Mouse (Mus musculus) liver, embryonic 14.5 days (tissue): ENCODE measurements around the gene Epb41l1. TPM values are rescaled to one million over a fixed set of nuclear protein-coding genes. Genes with fewer than 3 reads are reported as not detected.

Experiments used
- ATAC-seq: fragments of 200-750 bp; cut with Nextera tagmentation; 2 replicates; pipeline ENCODE4 v1.8.0; 2017; ENCODE audit warnings: moderate number of reproducible peaks, mild to moderate bottlenecking, moderate library complexity; ENCODE audit not compliant: insufficient read depth
- DNase-seq, 3 experiments: peaks; one replicate each; pipeline ENCODE4 v3.0.0-alpha.2; 2012 to 2013; ENCODE audit warnings: low read depth in 3 of 3, low spot score in 3 of 3
- H3K27ac ChIP-seq: fragments of 300-500 bp; sonication (generic); 2 replicates; pipeline ENCODE4 v1.5.1; 2014; ENCODE audit warnings: moderate library complexity, mild to moderate bottlenecking, control low read depth, inconsistent platforms
- H3K27me3 ChIP-seq: fragments of 300-500 bp; sonication (generic); 2 replicates; pipeline ENCODE4 v1.6.1; 2014; ENCODE audit warnings: mild to moderate bottlenecking, low read length, moderate library complexity; ENCODE audit not compliant: control insufficient read depth, insufficient read depth
- H3K36me3 ChIP-seq: fragments of 300-500 bp; sonication (generic); replicated peaks from 2 replicates; pipeline ENCODE4 v1.6.1; 2014; ENCODE audit warnings: low read depth; ENCODE audit not compliant: control insufficient read depth, insufficient read depth
- H3K4me1 ChIP-seq, 2 experiments: fragments of 200-500 bp in 1 of 2; fragments of 300-500 bp in 1 of 2; sonication (generic) in 1 of 2; replicated peaks; 2 replicates each; pipeline ENCODE4 v1.6.1; 2012 to 2014; ENCODE audit warnings: antibody characterized with exemption in 1 of 2, inconsistent platforms in 1 of 2, low read length in 1 of 2; ENCODE audit not compliant: control insufficient read depth in 2 of 2, insufficient read depth in 2 of 2
- H3K4me2 ChIP-seq: fragments of 300-500 bp; sonication (generic); 2 replicates; pipeline ENCODE4 v1.6.1; 2014; ENCODE audit warnings: low read depth, mild to moderate bottlenecking, control low read depth, moderate library complexity
- H3K4me3 ChIP-seq, 2 experiments: fragments of 200-500 bp in 1 of 2; fragments of 300-500 bp in 1 of 2; sonication (generic) in 1 of 2; 2 replicates each; pipeline ENCODE4 v1.5.1; 2012 to 2014; ENCODE audit warnings: low read depth in 2 of 2, low read length in 2 of 2, mild to moderate bottlenecking in 2 of 2, control low read depth in 1 of 2, inconsistent platforms in 1 of 2, moderate library complexity in 1 of 2; ENCODE audit not compliant: insufficient read depth in 1 of 2
- H3K9ac ChIP-seq: fragments of 300-500 bp; sonication (generic); replicated peaks from 2 replicates; pipeline ENCODE4 v1.6.1; 2014; ENCODE audit warnings: mild to moderate bottlenecking, control low read depth, moderate library complexity
- H3K9me3 ChIP-seq: fragments of 300-500 bp; sonication (generic); 2 replicates; pipeline ENCODE4 v1.6.1; 2016; ENCODE audit warnings: low read length, mixed read lengths; ENCODE audit not compliant: control insufficient read depth
- CTCF ChIP-seq: IDR thresholded peaks from 2 replicates; pipeline ENCODE4 v1.5.1; 2016; ENCODE audit warnings: antibody characterized with exemption, low read depth, control low read depth
- EP300 ChIP-seq: IDR thresholded peaks from 2 replicates; pipeline ENCODE4 v1.6.1; 2016; ENCODE audit warnings: antibody characterized with exemption, low read depth
- whole genome bisulfite sequencing: fragments of 180-500 bp; shearing (Covaris S2); extraction: QIAGEN DNeasy Blood & Tissue Kit; methylation state at CpG from one replicate; pipeline ENCODE4 v1.1.7; 2014; ENCODE audit not compliant: insufficient replicate concordance; 5-methylcytosine and 5-hydroxymethylcytosine counted together
- polyA plus RNA-seq, 2 experiments: library from polyadenylated mRNA; depleted of rRNA in 1 of 2; stranded (reverse) in 1 of 2; unstranded in 1 of 2; fragments of >200 nt; fragmentation: Nextera tagmentation in 1 of 2; extraction: Ambion mirVana in 1 of 2; gene quantifications; 2 replicates each; pipeline versions ENCODE4 v1.2.1 to v1.2.3; 2012 to 2014

The Epb41l1 gene
- polyA plus RNA-seq, 2 experiments = 0.46 to 2.5 TPM

DNA sequence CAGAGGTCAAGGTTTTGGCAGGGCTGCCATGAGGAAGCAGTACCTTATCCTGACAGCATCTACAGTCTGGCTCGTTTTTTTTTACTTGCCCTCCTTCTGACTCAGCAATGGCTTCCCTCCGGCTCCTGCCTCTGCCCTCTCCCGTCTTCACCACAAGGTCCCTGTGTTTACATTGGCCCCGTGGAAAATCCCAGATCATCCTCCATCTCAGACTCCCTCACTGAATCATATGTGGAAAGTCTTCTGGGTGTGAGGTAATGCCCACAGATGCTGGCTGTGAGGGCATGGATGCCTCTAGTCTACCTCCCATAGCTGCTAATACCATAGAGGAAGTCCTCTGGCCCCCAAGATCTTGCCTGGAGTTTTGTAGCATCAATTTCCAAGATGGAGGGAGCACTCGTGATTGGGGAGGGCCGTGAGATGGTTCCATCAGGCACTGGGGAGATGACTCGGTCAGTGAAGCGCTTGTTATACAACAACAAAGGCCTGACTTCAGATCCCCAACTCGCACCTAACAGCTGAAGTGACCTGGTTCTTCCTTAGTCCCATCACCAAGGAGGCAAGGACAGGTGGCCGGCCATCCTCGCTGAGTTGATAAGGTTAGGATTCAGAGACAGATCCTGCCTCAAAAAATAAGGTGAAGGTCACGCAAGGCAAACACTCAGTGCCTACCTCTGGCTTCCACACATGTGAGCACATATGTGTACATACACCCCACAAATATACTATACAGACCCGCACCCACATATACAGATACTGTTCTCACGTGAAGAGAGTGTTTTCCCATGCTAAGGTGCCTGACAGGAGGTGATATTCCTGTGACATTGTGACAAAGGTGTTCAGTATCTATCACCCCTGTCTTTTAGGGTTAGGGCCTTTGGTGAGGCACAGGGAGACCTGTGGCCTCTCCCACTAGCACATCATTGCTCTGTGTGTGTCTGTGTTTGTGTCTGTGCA, 36.0 kb downstream of the Epb41l1 start:
- TF ChIP-seq CTCF (no peak), EP300 (no peak)

DNA sequence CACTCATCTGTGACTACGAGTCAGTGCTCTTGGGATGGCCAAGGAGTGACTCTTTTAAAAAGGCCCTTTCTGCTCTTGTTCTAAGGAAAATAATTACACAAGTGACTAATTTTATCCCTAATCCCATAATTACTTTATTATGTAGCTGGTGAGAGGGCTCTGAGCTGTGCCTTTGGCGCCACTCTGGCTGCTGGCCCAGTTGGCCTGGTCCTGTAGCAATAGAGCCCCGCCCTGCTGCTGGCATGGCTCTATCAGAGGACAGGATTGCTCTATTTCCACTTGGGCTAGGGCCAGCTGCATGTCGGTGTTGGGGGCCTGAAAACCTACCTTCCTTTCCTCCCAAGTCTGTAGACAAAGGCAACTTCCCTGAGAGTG, 36.6 kb downstream of the Epb41l1 start:
- H3K27me3 ChIP-seq = no peaks in the 10 kb centered on the region
- no peak overlapping the region for H3K9ac ChIP-seq
- WGBS = 51% methylated on average over 4 of the region's 4 CpGs
- no peak overlapping the region for H3K4me3 ChIP-seq
- no peak overlapping the region for H3K4me2 ChIP-seq
- TF ChIP-seq EP300 (no peak), CTCF (no peak)
- ATAC-seq = no peak
- H3K4me1 ChIP-seq = 0 out of 4 replicates have a peak, but pooled peaks cover 0 to 3% of the 10 kb centered on the region in 2 experiments
- H3K9me3 ChIP-seq = no peaks in the 10 kb centered on the region
- H3K27ac ChIP-seq = no peak overlapping the region
- DNase-seq = no peak
- no peaks in the 10 kb centered on the region for H3K36me3 ChIP-seq

More for the DNA sequence above, 36.0 kb downstream of the Epb41l1 start:
- DNase-seq (no peak), ATAC-seq (no peak)
- 57% methylated on average over 14 of the region's 14 CpGs for WGBS
- H3K4me2 ChIP-seq = no peak overlapping the region
- H3K9ac ChIP-seq = no peak overlapping the region
- H3K4me1 ChIP-seq = 0 out of 4 replicates have a peak, but pooled peaks cover 0 to 3% of the 10 kb centered on the region in 2 experiments
- H3K9me3 ChIP-seq = no peaks in the 10 kb centered on the region
- no peak overlapping the region for H3K27ac ChIP-seq
- no peak overlapping the region for H3K4me3 ChIP-seq
- H3K36me3 ChIP-seq = no peaks in the 10 kb centered on the region
- H3K27me3 ChIP-seq = no peaks in the 10 kb centered on the region

DNA sequence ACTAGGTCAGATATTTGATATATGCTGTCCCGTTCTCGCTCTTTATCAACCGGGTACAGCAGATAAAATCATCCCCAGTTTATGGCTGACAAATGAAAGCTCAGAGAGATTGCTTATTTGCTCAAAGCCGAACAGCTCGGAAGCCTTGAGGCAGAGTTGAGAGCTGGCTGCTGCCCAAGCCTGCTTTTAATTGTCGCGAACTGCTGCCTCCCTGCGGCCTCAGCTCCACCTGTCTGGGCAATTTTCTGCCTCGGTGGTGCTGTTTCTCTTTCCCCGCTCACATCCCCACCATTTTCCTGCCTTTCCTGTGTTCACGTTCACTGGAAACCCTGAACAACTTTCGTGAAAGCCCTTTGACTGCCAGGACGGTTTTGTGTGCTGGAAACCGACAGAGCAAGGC, 39.8 kb downstream of the Epb41l1 start:
- DNase-seq = no peak
- Histone ChIP-seq H3K4me1 (no peaks in the 10 kb centered on the region), H3K36me3 (no peaks in the 10 kb centered on the region), H3K9ac (no peak overlapping the region), H3K27ac (no peak overlapping the region), H3K4me3 (no peak overlapping the region), H3K4me2 (no peak overlapping the region), H3K9me3 (no peaks in the 10 kb centered on the region), H3K27me3 (no peaks in the 10 kb centered on the region)
- TF ChIP-seq EP300 = no peak
- peak; percentile 33; the same call in 1 of the 2 replicates for TF ChIP-seq CTCF
- WGBS = 38% methylated on average over 14 of the region's 14 CpGs
- ATAC-seq = no peak

DNA sequence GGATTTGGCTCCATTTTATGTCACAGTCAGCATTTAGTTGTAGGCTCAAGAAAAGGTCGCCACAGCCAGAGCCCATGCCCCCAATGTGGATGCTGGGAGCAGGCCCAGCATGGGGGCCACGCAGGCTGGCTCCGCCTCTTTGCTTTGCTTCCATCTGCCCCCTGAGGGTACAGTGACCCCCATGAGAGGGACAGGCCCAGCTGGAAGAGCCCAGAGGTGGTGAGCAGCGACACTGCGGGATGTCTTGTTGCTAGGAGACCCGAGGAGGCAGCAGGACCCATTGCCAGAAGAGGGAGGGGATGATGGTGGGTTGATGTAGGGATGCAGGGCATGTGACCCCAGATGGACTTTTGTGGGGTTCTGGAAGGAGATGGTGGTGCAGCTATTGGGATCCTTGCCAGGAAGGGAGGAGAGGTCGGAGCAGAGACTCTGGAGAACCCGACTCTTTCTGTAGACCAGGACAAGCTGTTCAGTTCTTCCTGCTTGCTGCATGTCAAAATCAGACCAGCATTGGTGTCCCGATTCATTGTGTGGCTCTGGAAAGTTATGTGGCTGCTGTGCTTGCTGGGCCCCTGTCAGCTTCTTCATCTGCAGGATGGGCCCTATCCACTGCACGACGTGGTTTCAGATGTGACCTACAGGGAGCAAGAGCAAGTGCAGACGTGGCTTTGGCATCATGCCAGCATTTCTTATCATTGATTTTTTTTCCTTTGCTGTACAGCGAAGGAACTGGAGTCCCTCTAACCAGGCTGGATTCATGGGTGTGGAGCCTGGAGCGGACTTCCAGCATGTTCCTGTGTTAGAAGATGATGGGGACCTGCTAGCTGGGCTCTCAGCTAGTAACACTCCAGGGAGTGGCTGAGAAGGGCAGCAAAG, 41.7 kb downstream of the Epb41l1 start:
- H3K4me2 ChIP-seq = no peak overlapping the region
- H3K4me1 ChIP-seq = no peaks in the 10 kb centered on the region
- TF ChIP-seq CTCF = no peak
- no peak for TF ChIP-seq EP300
- H3K27me3 ChIP-seq = no peaks in the 10 kb centered on the region
- 43% methylated on average over 14 of the region's 14 CpGs for WGBS
- H3K9me3 ChIP-seq = no peaks in the 10 kb centered on the region
- ATAC-seq = no peak
- no peak overlapping the region for H3K4me3 ChIP-seq
- H3K9ac ChIP-seq = no peak overlapping the region
- no peak overlapping the region for H3K27ac ChIP-seq
- DNase-seq = no peak
- H3K36me3 ChIP-seq = no peaks in the 10 kb centered on the region

DNA sequence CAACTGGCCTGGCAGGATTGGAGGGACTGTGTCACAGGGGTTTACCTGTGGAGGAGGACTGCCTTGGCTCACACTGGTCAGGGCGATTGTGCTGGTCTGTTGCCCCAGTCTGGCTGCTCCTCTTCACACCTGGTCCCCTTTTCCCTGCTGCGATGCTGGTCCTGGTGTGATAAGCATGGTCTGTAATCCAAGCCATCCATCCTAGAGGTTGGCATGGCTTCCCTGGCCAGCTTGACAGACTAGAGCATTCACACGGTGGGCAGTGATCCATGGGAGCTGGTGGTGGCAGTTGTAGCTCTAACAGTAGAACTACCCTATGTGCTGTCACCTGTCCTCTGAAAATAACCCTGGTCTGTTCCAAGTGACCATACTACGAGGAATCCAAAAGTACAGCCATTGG, 43.7 kb downstream of the Epb41l1 start:
- no peak for DNase-seq
- Histone ChIP-seq H3K27me3 (no peaks in the 10 kb centered on the region), H3K4me3 (no peak overlapping the region), H3K36me3 (no peaks in the 10 kb centered on the region), H3K9me3 (no peaks in the 10 kb centered on the region), H3K4me1 (no peaks in the 10 kb centered on the region), H3K9ac (no peak overlapping the region), H3K4me2 (no peak overlapping the region), H3K27ac (no peak overlapping the region)
- TF ChIP-seq CTCF = no peak
- TF ChIP-seq EP300 = no peak
- no peak for ATAC-seq
- WGBS = 65% methylated on average over 4 of the region's 4 CpGs
